Mouse (Mus musculus) gastrocnemius, adult 2 months (tissue): Measurements from ENCODE around the gene Bves. TPM values are rescaled to one million over a fixed set of nuclear protein-coding genes. Genes with fewer than 3 reads are reported as not detected.
A peak's percentile ranks its signal among the peaks of the same experiment; 100 is the strongest.

Source experiments
- DNase-seq: peaks from one replicate; pipeline ENCODE4 v3.0.0; 2022
- H3K27ac ChIP-seq: fragments of 200-600 bp; 2 replicates; pipeline ENCODE4 v1.8.1; 2022; ENCODE audit warnings: mild to moderate bottlenecking
- H3K4me3 ChIP-seq: fragments of 200-600 bp; 2 replicates; pipeline ENCODE4 v1.8.1; 2022; ENCODE audit warnings: mild to moderate bottlenecking, moderate library complexity
- CTCF ChIP-seq: fragments of 200-600 bp; IDR thresholded peaks from 2 replicates; pipeline ENCODE4 v1.8.1; 2022; ENCODE audit warnings: antibody characterized with exemption, mild to moderate bottlenecking, moderate library complexity
- intact Hi-C: fragments of 180-260 bp; cut with DNase I; formaldehyde crosslinking; loops from one replicate; pipeline ENCODE4 v1.15.1; 2025
- total RNA-seq, 2 experiments: library from RNA; stranded (reverse); gene quantifications; 2 replicates each; pipeline ENCODE4 v1.2.3; 2021

Bves gene
- total RNA-seq, 2 experiments from 2014 or later = 36.3 to 41.6 TPM

DNA sequence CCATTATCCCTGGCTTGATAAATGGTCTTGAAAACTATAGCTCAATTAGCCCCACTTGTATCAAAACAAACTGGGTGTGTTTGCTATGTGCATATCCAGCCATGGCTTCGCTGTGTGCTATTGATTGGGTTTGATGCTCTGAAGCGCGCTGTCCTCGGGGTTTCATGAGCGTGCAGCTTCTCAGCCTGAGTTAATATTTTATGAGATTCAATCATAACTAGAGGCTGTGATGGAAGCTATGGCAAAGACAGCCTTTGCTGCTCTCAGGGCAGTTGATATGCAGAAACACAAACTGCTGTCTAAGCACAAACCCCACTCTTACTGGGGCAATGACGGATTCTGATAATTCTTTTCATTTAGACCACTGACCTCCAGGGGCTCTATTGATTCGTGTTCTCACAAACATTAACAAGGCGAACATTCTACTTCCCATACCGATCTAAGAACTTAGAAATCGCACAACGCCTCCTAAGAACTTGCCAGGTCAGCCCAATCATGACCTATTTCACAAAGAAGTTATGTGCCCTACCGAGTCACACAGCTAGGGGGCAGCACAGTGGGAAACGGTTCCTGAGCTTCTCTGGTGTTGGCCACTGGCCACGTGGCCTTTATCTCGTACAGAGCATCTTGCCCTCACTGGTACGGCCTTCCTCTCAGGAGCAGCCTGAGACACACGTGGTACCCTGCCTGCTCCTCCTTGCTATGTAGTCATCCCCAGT lies 31.6 kb downstream of the Bves start:
- intact Hi-C loops = no loop called here
- H3K27ac ChIP-seq = no peak overlapping the region
- DNase-seq = no peak
- H3K4me3 ChIP-seq = no peak overlapping the region
- TF ChIP-seq CTCF = peak; percentile 14; the same call in 1 of the 2 replicates

DNA sequence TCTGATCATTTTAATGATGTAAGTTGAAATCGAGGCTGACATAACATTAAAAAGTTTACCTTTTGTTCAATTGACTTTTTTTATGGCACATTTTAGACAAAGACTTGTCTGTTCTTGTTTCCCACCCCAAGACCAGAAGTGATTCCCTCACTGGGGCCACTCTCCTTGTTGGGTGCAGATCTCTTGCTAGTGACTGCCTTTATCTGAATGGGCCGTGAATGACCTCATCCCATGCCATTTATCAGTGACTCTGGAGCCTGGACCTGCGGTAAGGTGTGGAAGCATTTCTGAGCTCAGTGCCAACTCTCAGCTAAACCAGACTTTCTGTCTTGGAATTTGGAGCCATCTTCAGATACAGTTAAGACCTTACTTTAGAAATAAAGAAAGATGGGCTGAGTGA lies 34.1 kb downstream of the Bves start:
- DNase-seq = no peak
- intact Hi-C loops = loop anchor here (5.0 kb wide), 1 partner anchor 272 kb away; no protein-coding TSS in a partner anchor
- Histone ChIP-seq H3K4me3 (no peak overlapping the region), H3K27ac (no peak overlapping the region)
- no peak for TF ChIP-seq CTCF

DNA sequence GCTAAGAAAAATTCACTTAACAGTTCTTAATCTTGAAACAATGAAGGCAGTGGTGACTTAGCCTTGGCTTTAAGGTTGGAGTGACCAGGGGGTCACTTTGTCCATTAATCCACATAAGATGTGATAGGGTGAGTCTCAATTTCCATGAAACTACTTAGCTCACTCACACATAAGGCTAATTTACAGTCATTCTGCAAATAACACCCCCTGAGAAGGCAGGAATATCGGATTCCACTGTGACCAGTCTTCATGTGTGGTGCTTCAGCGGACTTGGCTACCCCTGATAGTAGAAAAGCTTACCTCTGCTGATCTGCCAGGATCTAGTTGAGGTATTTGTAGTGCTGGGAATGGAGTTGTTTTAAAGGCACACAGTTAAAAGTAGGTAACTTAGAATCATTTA lies 35.0 kb downstream of the Bves start:
- Histone ChIP-seq H3K4me3 (no peak overlapping the region), H3K27ac (peak overlapping the region; percentile 38; the same call in 1 of the 2 replicates)
- TF ChIP-seq CTCF = no peak
- intact Hi-C loops = loop anchor here (5.0 kb wide), 1 partner anchor 273 kb away; no protein-coding TSS in a partner anchor
- no peak for DNase-seq

- Histone ChIP-seq H3K4me3 (no peak overlapping the region), H3K27ac (no peak overlapping the region)
- TF ChIP-seq CTCF = peak; percentile 93
- DNase-seq = peak; percentile 59
- intact Hi-C loops = loop anchor here (1.0 to 5.0 kb wide), 2 partner anchors 260 to 276 kb away; no protein-coding TSS in a partner anchor
Observed at GRCm38 (mm10) chr10:45372994-45373692, 37.6 kb downstream of the Bves start.

- intact Hi-C loops = no loop called here
- no peak overlapping the region for H3K27ac ChIP-seq
- no peak overlapping the region for H3K4me3 ChIP-seq
- DNase-seq = no peak
- no peak for TF ChIP-seq CTCF
Observed at GRCm38 (mm10) chr10:45378269-45378668, 42.7 kb downstream of the Bves start.

GRCm38 (mm10) chr10:45381937-45382636 lies 46.5 kb downstream of the Bves start:
- peak; percentile 22; the same call in 1 of the 2 replicates for TF ChIP-seq CTCF
- DNase-seq = no peak
- Histone ChIP-seq H3K4me3 (no peak overlapping the region), H3K27ac (no peak overlapping the region)
- intact Hi-C loops = loop anchor here (5.0 kb wide), 1 partner anchor 535 kb away; no protein-coding TSS in a partner anchor

DNA sequence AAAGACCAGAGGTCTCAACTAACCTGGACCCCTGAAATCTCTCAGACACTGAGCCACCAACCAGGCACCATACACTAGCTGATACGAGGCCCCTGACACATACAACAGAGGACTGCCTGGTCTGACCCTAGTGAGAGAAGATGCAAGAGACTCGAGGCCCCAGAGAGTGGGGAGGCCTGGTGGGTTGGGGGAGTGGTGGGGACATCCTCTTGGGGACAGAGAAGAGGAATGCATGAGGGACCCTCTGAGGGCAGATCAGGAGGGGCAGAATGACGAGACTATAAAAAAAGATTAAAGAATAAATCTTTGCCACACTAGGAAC lies 47.0 kb downstream of the Bves start:
- TF ChIP-seq CTCF = no peak
- DNase-seq = no peak

GRCm38 (mm10) chr10:45398211-45398610 lies 62.6 kb downstream of the Bves start:
- no peak for TF ChIP-seq CTCF
- intact Hi-C loops = no loop called here
- Histone ChIP-seq H3K27ac (no peak overlapping the region), H3K4me3 (no peak overlapping the region)
- no peak for DNase-seq

More for the DNA sequence above, 47.0 kb downstream of the Bves start:
- Histone ChIP-seq H3K4me3 (no peak overlapping the region), H3K27ac (no peak overlapping the region)
- intact Hi-C loops = loop anchor here (5.0 kb wide), 1 partner anchor 535 kb away; no protein-coding TSS in a partner anchor

GRCm38 (mm10) chr10:45399702-45400243 lies 64.2 kb downstream of the Bves start:
- no peak for TF ChIP-seq CTCF
- Histone ChIP-seq H3K4me3 (no peak overlapping the region), H3K27ac (no peak overlapping the region)
- intact Hi-C loops = no loop called here
- no peak for DNase-seq

DNA sequence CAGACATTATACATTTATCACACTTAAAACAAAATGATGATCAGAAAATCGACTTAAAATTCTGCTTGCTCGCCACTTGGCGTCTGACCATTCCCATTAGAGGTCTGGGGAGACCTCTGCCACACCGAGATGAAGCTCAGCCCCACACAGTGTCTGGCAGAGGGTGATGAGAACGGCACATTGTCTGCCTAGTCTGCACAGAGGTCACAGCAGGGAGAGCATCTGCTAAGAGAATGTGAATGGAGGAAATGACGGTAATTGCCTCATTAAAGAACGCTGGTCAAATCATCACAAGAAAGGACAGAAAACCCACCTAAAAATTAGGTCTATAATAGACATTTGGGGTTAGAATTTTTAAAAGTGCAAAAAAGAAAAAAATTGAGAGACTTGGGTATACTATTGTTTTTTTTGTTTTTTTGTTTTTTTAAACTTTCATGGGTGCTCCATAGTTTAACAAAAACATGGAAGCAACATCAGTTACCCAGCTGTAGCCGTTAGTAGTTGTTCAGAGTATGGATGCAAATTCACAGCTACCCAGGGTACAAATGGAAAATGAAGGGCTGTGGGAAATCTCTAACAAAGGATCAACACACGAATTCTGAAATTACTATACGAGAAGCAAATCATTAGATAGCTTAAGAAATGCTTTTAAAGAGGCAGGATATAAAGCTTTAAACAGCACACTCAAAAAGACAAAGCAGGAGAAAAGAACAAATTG lies 75.2 kb downstream of the Bves start:
- H3K27ac ChIP-seq = no peak overlapping the region
- DNase-seq = no peak
- H3K4me3 ChIP-seq = no peak overlapping the region
- TF ChIP-seq CTCF = no peak
- intact Hi-C loops = no loop called here

- Histone ChIP-seq H3K4me3 (no peak overlapping the region), H3K27ac (no peak overlapping the region)
- DNase-seq = no peak
- intact Hi-C loops = no loop called here
- no peak for TF ChIP-seq CTCF
Observed at GRCm38 (mm10) chr10:45411741-45412140, 76.2 kb downstream of the Bves start.

DNA sequence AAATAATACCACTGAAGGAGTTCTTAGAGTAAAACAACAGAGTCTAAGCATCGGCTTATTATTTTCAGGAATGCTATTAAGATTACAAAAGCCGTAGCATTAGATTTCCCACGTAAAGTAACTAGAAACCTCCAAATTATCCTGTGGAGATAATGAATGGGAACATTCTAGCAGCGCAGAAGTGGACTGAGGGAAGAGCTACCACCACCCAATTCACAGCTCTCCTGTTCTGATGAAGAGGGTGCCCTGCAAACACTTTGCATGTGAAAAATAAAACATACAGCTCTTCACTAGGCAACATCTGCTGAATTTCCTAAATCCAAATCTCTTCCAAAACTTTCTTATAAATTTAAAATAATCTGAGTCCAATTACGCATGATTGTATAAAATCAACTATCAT lies 76.6 kb downstream of the Bves start:
- intact Hi-C loops = no loop called here
- H3K27ac ChIP-seq = no peak overlapping the region
- no peak for DNase-seq
- TF ChIP-seq CTCF = no peak
- no peak overlapping the region for H3K4me3 ChIP-seq

Other genes with a start within 250 kb of the Bves start
- gene Popdc3, start 157.7 kb upstream of the Bves start, total RNA-seq = 10 to 100 TPM; 48.9 to 54.2 TPM
- not detected for gene Lin28b, start 150.6 kb downstream of the Bves start, total RNA-seq
- gene Hace1, start 242.1 kb downstream of the Bves start, total RNA-seq = 1 to 10 TPM; 2.6 to 4.7 TPM